Mouse (Mus musculus) heart, embryonic 14.5 days (tissue): Measurements from ENCODE around the gene Cdk5rap2. TPM values are rescaled to one million over a fixed set of nuclear protein-coding genes. Genes with fewer than 3 reads are reported as not detected.
A peak's percentile ranks its signal among the peaks of the same experiment; 100 is the strongest.

Source experiments
- ATAC-seq: fragments of 200-750 bp; cut with Nextera tagmentation; 2 replicates; pipeline ENCODE4 v1.8.0; 2017; ENCODE audit warnings: low read depth, moderate TSS enrichment; ENCODE audit not compliant: insufficient number of reproducible peaks, insufficient read depth, low FRiP score
- H3K27ac ChIP-seq, 2 experiments: fragments of 200-500 bp in 1 of 2; fragments of 300-500 bp in 1 of 2; sonication (generic) in 1 of 2; replicated peaks in 1 of 2; 2 replicates each; pipeline ENCODE4 v1.5.1; 2012 to 2014; ENCODE audit warnings: low read depth in 2 of 2, low read length in 2 of 2, control low read depth in 1 of 2, mild to moderate bottlenecking in 1 of 2, mixed read lengths in 1 of 2; ENCODE audit not compliant: control insufficient read depth in 1 of 2, insufficient read depth in 1 of 2
- H3K27me3 ChIP-seq: fragments of 300-500 bp; sonication (generic); 2 replicates; pipeline ENCODE4 v1.6.1; 2014; ENCODE audit warnings: mild to moderate bottlenecking, low read length, control low read depth; ENCODE audit not compliant: control insufficient read depth, insufficient read depth
- H3K36me3 ChIP-seq: fragments of 300-500 bp; sonication (generic); 2 replicates; pipeline ENCODE4 v1.6.1; 2014; ENCODE audit warnings: mild to moderate bottlenecking, control low read depth, low read length, mixed read lengths; ENCODE audit not compliant: control insufficient read depth, insufficient read depth
- H3K4me1 ChIP-seq, 2 experiments: fragments of 200-500 bp in 1 of 2; fragments of 300-500 bp in 1 of 2; sonication (generic) in 1 of 2; 2 replicates each; pipeline ENCODE4 v1.6.1; 2012 to 2014; ENCODE audit warnings: low read length in 2 of 2, control low read depth in 1 of 2, mixed read lengths in 1 of 2; ENCODE audit not compliant: control insufficient read depth in 2 of 2, insufficient read depth in 2 of 2
- H3K4me2 ChIP-seq: fragments of 300-500 bp; sonication (generic); 2 replicates; pipeline ENCODE4 v1.6.1; 2014; ENCODE audit warnings: mild to moderate bottlenecking, low read length
- H3K4me3 ChIP-seq, 2 experiments: fragments of 200-500 bp in 1 of 2; fragments of 300-500 bp in 1 of 2; sonication (generic) in 1 of 2; 2 replicates each; pipeline ENCODE4 v1.5.1; 2012 to 2014; ENCODE audit warnings: low read length in 2 of 2, mild to moderate bottlenecking in 2 of 2, control low read depth in 1 of 2, low read depth in 1 of 2, moderate library complexity in 1 of 2; ENCODE audit not compliant: control insufficient read depth in 1 of 2, insufficient read depth in 1 of 2
- H3K9ac ChIP-seq: fragments of 300-500 bp; sonication (generic); 2 replicates; pipeline ENCODE4 v1.6.1; 2014; ENCODE audit warnings: mild to moderate bottlenecking, low read length
- H3K9me3 ChIP-seq: fragments of 300-500 bp; sonication (generic); 2 replicates; pipeline ENCODE4 v1.6.1; 2016; ENCODE audit warnings: low read length, control low read depth; ENCODE audit not compliant: control insufficient read depth
- WGBS: fragments of 180-500 bp; shearing (Covaris S2); extraction: QIAGEN DNeasy Blood & Tissue Kit; methylation state at CpG from one replicate; pipeline ENCODE4 v1.1.7; 2014; 5-methylcytosine and 5-hydroxymethylcytosine counted together
- polyA plus RNA-seq: library from polyadenylated mRNA; unstranded; fragments of >200 nt; fragmentation: Nextera tagmentation; extraction: Ambion mirVana; gene quantifications from 2 replicates; pipeline ENCODE4 v1.2.1, GENCODE M21; 2014

The Cdk5rap2 gene
- 9.2 and 9.6 TPM in 2 replicates for polyA plus RNA-seq

DNA sequence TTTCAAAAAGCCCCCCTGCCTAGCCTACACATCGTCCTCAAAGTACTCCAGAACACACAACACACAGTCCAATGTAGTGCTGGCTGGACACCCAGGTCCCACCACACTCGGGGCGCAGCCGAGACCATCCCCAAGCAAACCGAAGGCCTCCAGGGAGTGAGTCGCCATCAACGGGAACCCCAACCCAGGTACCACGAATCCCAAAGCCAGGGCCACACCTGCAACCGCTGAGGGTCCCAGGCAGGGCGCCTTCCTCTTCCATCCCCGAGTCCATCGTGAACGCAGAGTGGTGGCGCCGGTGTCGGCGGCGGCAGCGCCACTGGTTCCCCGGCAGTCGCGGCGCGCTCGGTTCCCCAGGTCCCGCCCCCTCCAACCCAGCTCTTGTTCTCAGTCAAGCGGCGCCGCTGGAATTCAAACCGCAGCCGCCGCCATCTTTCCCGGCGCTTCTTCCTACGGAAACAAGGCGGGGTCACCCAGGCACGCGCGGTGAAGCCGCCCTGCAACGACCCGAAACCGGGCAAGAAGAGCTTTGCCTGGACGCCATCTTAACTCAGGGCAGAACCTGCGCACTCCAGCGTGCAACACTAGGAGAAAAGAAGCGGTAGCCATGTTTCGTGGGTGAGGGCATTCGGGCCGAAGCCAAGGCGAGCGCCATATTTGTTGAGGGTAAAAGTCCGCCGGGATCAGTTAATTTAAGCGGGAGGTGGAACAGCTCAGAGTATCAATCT, at the start of gene Cdk5rap2:
Gene Cdk5rap2, minus strand, starts transcription at position 450 of the 728 bp plus-strand sequence.
- Histone ChIP-seq H3K36me3 (no peaks in the 10 kb centered on the region), H3K27ac (peak within 1 kb of the TSS; percentile 50 to 80), H3K9ac (peak within 1 kb of the TSS; percentile 91), H3K4me1 (peaks cover 5 to 8% of the 10 kb centered on the region in 2 experiments; a peak in 2 of 4 replicates), H3K9me3 (no peaks in the 10 kb centered on the region), H3K27me3 (no peaks in the 10 kb centered on the region), H3K4me3 (peak within 1 kb of the TSS; percentile 86 to 90), H3K4me2 (peak within 1 kb of the TSS; percentile 78)
- under 1% methylated on average over 55 of the region's 55 CpGs for WGBS
- peak; percentile 99 for ATAC-seq

DNA sequence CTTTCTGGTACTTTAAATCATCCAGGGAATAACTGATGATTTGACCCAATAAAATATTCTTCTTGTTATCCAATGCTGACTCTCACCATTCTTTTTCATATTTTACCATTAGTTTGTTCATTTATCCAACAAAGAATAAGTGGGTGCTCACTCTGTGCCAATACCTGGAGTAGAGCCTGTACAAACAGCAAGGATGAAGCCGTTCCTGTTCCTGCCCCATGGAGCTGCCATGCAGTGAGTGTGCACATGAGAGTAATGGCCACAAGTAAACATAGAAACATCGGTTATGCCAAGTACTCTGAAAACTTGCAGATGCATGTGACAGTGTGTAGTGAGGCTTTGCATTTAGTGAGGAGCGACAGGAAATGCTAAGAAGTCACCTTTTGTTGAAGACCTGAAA, 41.9 kb upstream of the Cdk5rap2 start:
- Histone ChIP-seq H3K36me3 (no peaks in the 10 kb centered on the region), H3K9me3 (no peaks in the 10 kb centered on the region), H3K9ac (no peak overlapping the region), H3K4me2 (no peak overlapping the region), H3K27ac (no peak overlapping the region), H3K4me1 (no peaks in the 10 kb centered on the region), H3K27me3 (no peaks in the 10 kb centered on the region), H3K4me3 (no peak overlapping the region)
- no peak for ATAC-seq
- 73% methylated on average over 3 of the region's 3 CpGs for WGBS

DNA sequence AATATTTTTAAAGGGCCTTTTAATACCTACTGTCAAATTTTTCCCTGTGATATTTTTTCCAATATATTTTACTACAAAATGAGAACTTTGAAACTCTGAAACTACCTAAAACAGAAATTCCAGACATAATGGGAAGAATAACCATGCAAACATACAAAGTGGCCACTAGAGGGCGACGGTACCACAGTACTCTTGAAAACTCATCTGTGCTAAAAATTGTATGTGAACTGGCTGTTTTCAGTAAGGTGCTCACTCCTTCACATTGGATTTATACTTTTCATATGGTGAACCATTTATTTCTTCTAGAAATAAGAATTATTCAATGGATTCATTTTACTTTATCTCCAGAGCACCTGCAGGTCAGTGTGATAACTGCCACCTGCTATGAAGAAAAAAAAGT, 41.5 kb upstream of the Cdk5rap2 start:
- no peak for ATAC-seq
- WGBS = 0% methylated on average over 2 of the region's 2 CpGs

DNA sequence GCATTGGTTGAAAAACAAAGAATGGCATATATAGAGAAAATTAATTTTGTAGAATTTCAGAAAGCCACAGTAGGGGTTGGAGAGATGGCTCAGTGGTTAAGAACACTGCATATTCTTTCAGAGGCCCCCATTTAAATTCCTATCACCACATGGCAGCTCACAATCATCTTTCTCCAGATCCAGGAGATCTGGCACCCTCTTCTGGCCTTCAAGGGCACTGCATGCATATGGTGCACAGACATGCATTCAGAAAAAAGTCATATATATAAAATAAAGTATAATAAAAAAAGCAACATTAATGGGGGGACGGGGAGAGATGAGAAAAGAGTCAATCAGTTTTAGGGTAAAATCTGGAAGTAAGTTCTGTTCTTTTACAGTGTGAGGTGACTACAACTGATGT, 39.4 kb upstream of the Cdk5rap2 start:
- WGBS = 83% methylated on average over 1 of the region's 1 CpGs
- Histone ChIP-seq H3K4me3 (no peak overlapping the region), H3K4me2 (no peak overlapping the region), H3K27me3 (no peaks in the 10 kb centered on the region), H3K9ac (no peak overlapping the region), H3K27ac (no peak overlapping the region), H3K9me3 (no peaks in the 10 kb centered on the region), H3K36me3 (no peaks in the 10 kb centered on the region), H3K4me1 (no peaks in the 10 kb centered on the region)
- no peak for ATAC-seq

More for the DNA sequence above, 41.5 kb upstream of the Cdk5rap2 start:
- Histone ChIP-seq H3K27me3 (no peaks in the 10 kb centered on the region), H3K9me3 (no peaks in the 10 kb centered on the region), H3K4me3 (no peak overlapping the region), H3K27ac (no peak overlapping the region), H3K4me1 (no peaks in the 10 kb centered on the region), H3K36me3 (no peaks in the 10 kb centered on the region), H3K9ac (no peak overlapping the region), H3K4me2 (no peak overlapping the region)

DNA sequence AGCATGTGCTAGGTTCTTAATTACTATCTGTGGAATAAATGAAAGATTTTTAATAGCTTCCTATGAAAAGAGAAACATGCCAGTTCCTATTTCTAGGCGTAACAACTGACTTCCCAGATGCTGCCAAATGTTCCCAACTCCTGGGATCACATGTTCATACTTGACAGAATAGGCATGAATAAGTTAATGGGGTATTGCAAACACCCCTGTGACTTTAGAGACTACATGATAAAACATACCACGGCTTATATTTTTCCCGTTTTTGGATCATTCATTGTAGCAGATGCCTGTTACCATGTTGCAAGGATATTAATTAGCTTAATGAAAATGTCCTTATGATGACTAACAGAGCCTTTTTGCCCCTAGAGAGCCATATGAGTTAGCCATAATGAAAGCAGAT, 36.5 kb upstream of the Cdk5rap2 start:
- H3K4me3 ChIP-seq = no peak overlapping the region
- no peaks in the 10 kb centered on the region for H3K36me3 ChIP-seq
- H3K9me3 ChIP-seq = 0 out of 2 replicates have a peak, but pooled peaks cover 3% of the 10 kb centered on the region
- no peaks in the 10 kb centered on the region for H3K4me1 ChIP-seq
- WGBS = 86% methylated on average over 3 of the region's 3 CpGs
- no peak overlapping the region for H3K27ac ChIP-seq
- H3K4me2 ChIP-seq = no peak overlapping the region
- no peak overlapping the region for H3K9ac ChIP-seq
- ATAC-seq = no peak
- H3K27me3 ChIP-seq = no peaks in the 10 kb centered on the region

DNA sequence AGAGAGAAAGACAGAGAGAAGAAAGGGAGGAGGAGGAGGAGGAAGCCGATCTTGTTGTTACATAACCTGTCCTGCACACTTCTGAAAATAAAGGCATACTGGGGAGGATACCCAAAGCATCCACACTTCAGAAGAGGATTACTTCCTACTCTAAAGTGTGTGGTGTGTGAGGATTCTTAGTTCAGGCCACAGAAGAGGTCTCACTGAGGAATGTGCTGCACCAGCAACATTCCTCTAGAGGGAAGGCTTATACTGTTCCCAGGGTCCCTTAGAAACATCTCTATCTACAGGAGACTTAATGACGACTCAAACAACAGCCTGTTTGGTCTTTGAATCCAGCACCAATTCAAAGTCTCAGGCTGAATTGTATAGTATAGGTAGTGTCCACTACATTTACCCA, 10.0 kb upstream of the Cdk5rap2 start:
- Histone ChIP-seq H3K9me3 (no peaks in the 10 kb centered on the region), H3K9ac (no peak overlapping the region), H3K27ac (no peak overlapping the region), H3K4me2 (no peak overlapping the region), H3K27me3 (no peaks in the 10 kb centered on the region), H3K4me3 (no peak overlapping the region), H3K4me1 (no peaks in the 10 kb centered on the region), H3K36me3 (no peaks in the 10 kb centered on the region)
- ATAC-seq = no peak
- 63% methylated on average over 2 of the region's 2 CpGs for WGBS

DNA sequence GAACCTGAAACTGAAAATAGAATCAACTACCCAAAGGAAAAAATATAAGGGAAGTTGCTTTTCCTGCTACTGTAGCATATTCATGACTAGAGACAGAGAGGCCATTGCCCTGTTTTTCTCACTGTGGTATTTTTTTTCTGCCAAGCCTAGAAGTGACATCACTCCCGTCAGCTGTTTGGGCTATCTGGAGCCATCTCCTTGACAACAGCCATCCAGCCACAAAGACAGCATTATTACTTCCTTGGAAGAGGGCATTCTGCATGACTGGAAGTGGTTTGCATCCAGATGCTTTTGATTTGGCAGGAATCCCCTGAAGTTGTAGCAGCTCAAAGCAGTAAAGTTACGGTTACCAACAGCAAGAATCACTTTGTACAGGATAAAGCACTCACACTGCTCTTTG, 1.9 kb upstream of the Cdk5rap2 start:
- Histone ChIP-seq H3K4me2 (no peak overlapping the region), H3K9ac (no peak overlapping the region), H3K36me3 (no peaks in the 10 kb centered on the region), H3K4me1 (peaks cover 5 to 8% of the 10 kb centered on the region in 2 experiments; a peak in 2 of 4 replicates), H3K4me3 (no peak overlapping the region), H3K9me3 (no peaks in the 10 kb centered on the region), H3K27me3 (no peaks in the 10 kb centered on the region), H3K27ac (no peak overlapping the region)
- WGBS = 60% methylated on average over 2 of the region's 2 CpGs
- no peak for ATAC-seq

DNA sequence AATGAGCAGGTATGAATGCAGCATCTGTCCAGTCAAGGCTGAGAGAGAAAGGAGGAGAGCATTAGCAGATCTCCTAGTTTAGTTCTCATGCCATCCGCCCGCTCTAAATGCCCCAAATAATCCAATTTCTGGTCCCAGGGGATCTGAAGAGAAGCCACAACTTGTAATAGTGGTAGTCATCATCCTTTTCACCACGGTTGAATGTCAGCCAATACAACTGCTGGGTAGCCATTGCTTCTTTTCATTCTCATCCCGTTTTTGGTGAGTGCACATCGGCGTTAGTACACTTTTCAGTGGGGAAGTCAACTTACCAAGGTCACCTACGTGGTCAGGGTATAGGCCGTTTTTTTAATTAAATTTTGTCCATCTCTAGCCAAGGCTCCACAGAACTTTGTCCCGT, 787 bp downstream of the Cdk5rap2 start:
- H3K4me1 ChIP-seq = peaks cover 5 to 8% of the 10 kb centered on the region in 2 experiments; a peak in 2 of 4 replicates
- WGBS = 22% methylated on average over 9 of the region's 9 CpGs
- no peaks in the 10 kb centered on the region for H3K36me3 ChIP-seq
- no peak for ATAC-seq
- H3K27me3 ChIP-seq = no peaks in the 10 kb centered on the region
- peak overlapping the region; percentile 86 to 90 for H3K4me3 ChIP-seq
- H3K27ac ChIP-seq = no peak overlapping the region
- no peaks in the 10 kb centered on the region for H3K9me3 ChIP-seq
- H3K4me2 ChIP-seq = peak overlapping the region; percentile 78
- H3K9ac ChIP-seq = peak overlapping the region; percentile 91
